Mouse (Mus musculus) MEL-GATA-1-ER (cell line): Measurements from ENCODE around the gene Ckap2l.

Experiments used
- DNase-seq: peaks from one replicate; pipeline ENCODE4 v3.0.0-alpha.2; 2012; ENCODE audit warnings: low read depth; ENCODE audit errors: extremely low read depth

The Ckap2l gene

DNA sequence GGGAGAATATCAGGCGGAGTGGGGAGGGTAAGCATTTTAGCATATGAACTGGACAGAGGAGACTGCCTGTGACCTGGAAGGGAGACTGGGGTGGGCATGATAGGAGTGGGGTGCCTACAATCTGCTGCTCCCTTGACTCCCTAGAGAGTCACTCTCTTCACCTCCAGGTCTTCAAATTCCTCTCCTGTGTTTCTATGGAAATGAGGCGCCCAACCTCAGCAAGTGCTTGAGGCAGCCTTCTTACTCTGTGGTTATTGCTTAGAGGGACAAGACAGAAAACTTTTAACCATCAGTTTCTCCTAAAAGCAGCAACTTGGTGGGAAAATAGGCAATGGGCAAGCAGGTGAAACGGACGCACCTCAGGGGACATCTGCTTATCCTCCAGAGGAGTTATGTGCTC lies 60.5 kb downstream of the Ckap2l start:
- DNase-seq = no peak

- peak; percentile 56 for DNase-seq
Measured at GRCm38 (mm10) chr2:129234731-129235130, 62.3 kb downstream of the Ckap2l start.

- peak; percentile 82 for DNase-seq
Measured at GRCm38 (mm10) chr2:129233803-129234477, 63.1 kb downstream of the Ckap2l start.

DNA sequence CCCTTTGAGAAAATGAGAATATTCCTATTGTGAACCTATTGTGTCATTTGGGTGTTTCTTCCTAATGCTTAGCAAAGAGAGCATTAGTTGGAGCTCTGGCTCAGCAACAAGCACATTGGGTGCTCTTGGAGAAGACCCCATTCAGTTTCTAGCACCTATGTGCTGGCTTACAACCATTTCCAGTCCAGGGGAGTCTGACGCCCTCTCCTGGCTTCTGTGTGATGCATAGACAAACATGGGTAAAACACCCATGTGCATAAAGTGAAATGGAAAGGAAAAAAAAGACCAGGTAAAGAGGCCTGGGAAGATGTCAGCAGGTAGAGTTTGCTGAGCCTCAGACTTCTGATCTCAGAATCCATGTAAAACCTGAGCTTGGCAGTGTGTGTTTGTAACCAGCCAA lies 63.8 kb downstream of the Ckap2l start:
- peak; percentile 11 for DNase-seq

DNA sequence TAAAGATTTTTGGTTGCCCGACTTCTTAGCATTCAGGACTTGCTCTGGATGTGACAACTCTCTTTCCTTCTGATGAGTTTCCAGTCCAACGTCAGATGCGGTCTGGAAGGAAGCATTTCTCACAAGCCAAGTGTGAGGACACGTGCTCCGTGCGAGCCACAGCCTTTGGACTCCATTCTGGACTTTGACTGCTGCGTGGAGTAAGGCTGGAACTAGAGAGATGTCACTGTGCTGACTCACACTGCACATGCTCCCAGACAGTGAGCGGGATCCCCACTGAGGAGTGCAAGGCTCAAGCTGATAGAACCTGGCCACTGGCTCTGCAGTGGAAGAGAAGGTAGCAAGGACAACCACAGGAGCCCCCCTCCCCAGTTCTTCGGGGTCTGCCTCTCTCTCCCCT lies 64.5 kb downstream of the Ckap2l start:
- DNase-seq = no peak

- no peak for DNase-seq
Measured at GRCm38 (mm10) chr2:129232023-129232422, 65.0 kb downstream of the Ckap2l start.

DNA sequence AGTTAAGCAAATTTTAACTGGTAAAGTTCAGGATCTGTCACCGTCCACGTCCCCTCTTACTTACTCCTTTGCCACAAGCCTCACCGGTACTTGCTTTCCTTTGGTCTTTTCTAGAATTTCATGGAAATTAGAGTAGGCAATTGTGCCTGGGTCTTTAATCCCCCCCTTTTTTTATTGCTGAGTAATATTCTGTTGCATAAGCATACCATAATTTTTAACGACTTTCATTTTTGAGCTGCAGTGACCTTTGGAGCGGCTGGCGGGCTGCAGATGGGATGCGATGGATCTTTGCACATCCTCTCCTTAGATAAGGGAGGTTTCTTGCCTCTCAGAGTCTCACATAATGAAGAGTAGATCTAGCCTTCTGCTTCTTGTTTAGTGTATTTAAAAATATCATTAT lies 67.7 kb downstream of the Ckap2l start:
- DNase-seq = no peak

DNA sequence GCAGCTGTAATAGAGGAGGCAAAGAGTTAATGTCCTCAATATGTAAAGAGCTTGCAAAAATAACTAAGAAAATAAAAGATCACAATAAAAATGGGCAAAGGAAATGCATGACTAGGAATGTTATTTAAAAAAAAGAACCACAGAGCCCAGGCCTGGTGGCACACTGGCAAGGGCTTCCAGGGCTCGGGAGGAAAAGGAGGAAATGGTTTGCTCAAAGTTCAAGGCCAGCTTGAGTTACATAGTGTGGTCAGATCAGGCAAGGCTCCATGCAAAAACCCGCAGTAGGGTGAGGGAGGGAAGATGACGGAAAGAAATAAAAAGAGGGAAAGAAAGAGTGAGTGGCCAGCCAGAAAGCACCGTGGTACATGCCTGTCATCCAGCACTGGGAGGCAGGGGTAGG lies 68.4 kb downstream of the Ckap2l start:
- peak; percentile 10 for DNase-seq

DNA sequence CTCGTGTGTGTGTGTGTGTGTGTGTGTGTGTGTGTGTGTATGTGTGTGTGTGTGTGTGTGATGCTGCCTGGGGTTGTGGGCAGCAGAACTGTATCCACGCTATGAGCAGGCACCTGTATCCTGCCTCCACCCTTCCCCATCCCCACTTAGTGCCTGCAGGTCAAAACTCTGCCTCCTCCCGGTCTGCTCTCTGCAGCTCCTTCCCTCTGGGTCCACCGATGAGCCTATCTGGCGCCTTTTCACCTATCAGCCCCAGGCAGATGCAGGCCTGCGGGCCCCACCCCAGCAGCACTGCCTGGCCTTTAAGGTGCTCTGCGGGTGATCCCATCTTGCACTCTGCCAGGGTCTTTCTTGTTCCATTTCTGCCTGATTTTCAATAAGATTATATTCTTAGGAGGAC lies 69.3 kb downstream of the Ckap2l start:
- peak; percentile 77 for DNase-seq

- DNase-seq = peak; percentile 18
Measured at GRCm38 (mm10) chr2:129227011-129227529, 69.9 kb downstream of the Ckap2l start.

DNA sequence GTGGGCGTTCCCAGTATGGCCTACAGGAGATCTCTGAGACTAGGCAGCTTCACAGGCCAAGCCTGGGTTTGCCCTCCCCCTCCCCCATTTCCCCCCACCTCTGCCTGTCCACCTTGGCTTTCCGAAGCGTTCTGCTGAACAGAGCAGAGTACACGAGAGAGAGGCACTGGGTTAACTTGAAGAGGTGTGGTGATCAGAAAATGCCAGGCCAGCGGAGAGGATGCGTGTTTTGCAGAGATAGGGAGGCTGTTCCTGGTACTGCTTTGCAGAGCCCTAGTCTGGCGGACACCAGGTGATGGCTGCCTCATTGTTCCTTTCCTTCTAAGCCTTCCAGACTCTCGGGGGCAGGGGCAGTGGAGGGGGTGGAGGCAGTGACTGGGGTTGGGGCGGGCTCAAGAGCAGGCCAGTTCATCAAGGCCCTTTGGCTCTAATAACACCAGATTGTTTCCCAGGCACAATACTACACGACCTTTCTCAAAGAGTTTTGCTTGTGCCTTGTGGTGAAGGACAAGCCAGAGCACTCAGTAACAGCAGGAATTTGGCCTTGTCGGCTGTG lies 70.6 kb downstream of the Ckap2l start:
- peak; percentile 96 for DNase-seq

- peak; percentile 68 for DNase-seq
Measured at GRCm38 (mm10) chr2:129225251-129225819, 71.7 kb downstream of the Ckap2l start.

DNA sequence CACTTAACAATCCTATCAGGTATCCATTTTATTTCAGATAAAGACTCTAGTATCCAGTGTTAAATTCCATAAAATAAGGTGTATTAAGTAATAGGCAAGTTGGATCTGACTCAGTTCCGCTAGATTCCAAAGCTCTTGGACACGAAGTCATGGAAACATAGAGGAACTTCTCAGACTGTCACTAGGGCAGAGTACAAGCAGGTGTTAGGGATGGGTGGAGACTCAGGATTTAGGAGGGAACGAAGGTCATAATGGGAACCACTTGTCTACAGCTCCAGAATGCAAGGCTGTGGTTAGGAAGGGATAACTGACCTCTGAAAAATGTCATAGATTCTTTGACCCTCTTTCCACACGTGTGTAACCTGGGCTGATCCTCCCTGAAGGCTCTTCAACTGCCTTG lies 72.8 kb downstream of the Ckap2l start:
- no peak for DNase-seq

DNA sequence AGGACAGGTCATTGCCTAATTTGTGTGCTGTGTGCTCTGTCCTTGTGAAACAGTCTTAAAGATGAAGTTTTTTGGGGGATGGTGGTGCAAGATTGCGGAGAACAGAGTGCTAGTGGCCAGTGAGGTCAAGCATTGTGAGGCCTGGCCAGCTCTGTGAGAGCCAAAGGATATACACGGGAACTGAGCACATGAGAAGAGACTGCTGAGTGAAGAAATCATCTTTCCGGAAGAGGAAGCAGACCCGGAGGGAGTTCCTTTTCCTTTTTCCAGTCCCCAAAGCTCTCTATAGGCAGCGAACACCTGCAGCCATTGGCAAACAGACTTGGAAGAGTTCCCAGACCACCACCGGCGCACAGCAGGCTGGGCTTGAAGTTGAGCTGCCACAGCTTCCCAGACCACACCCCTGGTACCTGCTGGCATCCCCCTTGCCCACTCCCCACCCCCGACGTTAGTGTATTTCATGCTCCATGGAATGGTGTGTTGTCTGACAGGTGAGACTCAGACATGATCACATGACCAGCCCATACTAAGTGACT lies 75.8 kb downstream of the Ckap2l start:
- no peak for DNase-seq

- no peak for DNase-seq
Measured at GRCm38 (mm10) chr2:129218537-129219105, 78.4 kb downstream of the Ckap2l start.
